Mouse (Mus musculus): ENCODE data around the gene Gsg1l. TPM values are rescaled to one million over a fixed set of nuclear protein-coding genes. Genes with fewer than 3 reads are reported as not detected.

Gsg1l gene
- polyA plus RNA-seq, 1 experiment from 2014 or later = 0.72 TPM

- H3K4me1 ChIP-seq (replicated peaks; ENCODE audit: insufficient read depth, low read length) = no peaks in the 10 kb centered on the region
- H3K9me3 ChIP-seq (replicated peaks; ENCODE audit: low read length) = no peaks in the 10 kb centered on the region
- 59% methylated on average over 6 of the region's 6 CpGs for WGBS
- no peak overlapping the region for H3K4me2 ChIP-seq (ENCODE audit: low read length)
- H3K36me3 ChIP-seq (ENCODE audit: insufficient read depth, low read length) = no peaks in the 10 kb centered on the region
- no peak overlapping the region for H3K4me3 ChIP-seq (replicated peaks; ENCODE audit: low read depth, low read length)
- no peak for ATAC-seq (replicated peaks; ENCODE audit: low FRiP score, low read depth)
- no peaks in the 10 kb centered on the region for H3K27me3 ChIP-seq (ENCODE audit: insufficient read depth, low read length)
- no peak overlapping the region for H3K27ac ChIP-seq
- no peak for DNase-seq (ENCODE audit: low spot score)
- TF ChIP-seq CTCF (IDR thresholded peaks at IDR 0.05; ENCODE audit: low read depth) = no peak
- no peak overlapping the region for H3K9ac ChIP-seq (ENCODE audit: low read depth, low read length)
Observed at GRCm38 (mm10) chr7:125992356-125992891, 89.8 kb downstream of the Gsg1l start.

- Histone ChIP-seq H3K4me2 (ENCODE audit: low read length) (no peak overlapping the region), H3K27me3 (ENCODE audit: insufficient read depth, low read length) (no peaks in the 10 kb centered on the region), H3K9ac (ENCODE audit: low read depth, low read length) (no peak overlapping the region), H3K27ac (no peak overlapping the region), H3K4me1 (replicated peaks; ENCODE audit: insufficient read depth, low read length) (no peaks in the 10 kb centered on the region), H3K4me3 (replicated peaks; ENCODE audit: low read depth, low read length) (no peak overlapping the region), H3K9me3 (replicated peaks; ENCODE audit: low read length) (no peaks in the 10 kb centered on the region), H3K36me3 (ENCODE audit: insufficient read depth, low read length) (no peaks in the 10 kb centered on the region)
- DNase-seq (ENCODE audit: low spot score) (no peak), ATAC-seq (replicated peaks; ENCODE audit: low FRiP score, low read depth) (no peak)
- TF ChIP-seq CTCF (IDR thresholded peaks at IDR 0.05; ENCODE audit: low read depth) = no peak
- 71% methylated on average over 2 of the region's 2 CpGs for whole genome bisulfite sequencing
Observed at GRCm38 (mm10) chr7:125991846-125992245, 90.4 kb downstream of the Gsg1l start.

GRCm38 (mm10) chr7:125989969-125990368 is 92.2 kb downstream of the Gsg1l start:
- Histone ChIP-seq H3K9me3 (replicated peaks; ENCODE audit: low read length) (no peaks in the 10 kb centered on the region), H3K27ac (no peak overlapping the region), H3K4me3 (replicated peaks; ENCODE audit: low read depth, low read length) (no peak overlapping the region), H3K27me3 (ENCODE audit: insufficient read depth, low read length) (no peaks in the 10 kb centered on the region), H3K4me2 (ENCODE audit: low read length) (no peak overlapping the region), H3K36me3 (ENCODE audit: insufficient read depth, low read length) (no peaks in the 10 kb centered on the region), H3K4me1 (replicated peaks; ENCODE audit: insufficient read depth, low read length) (no peaks in the 10 kb centered on the region), H3K9ac (ENCODE audit: low read depth, low read length) (no peak overlapping the region)
- ATAC-seq (replicated peaks; ENCODE audit: low FRiP score, low read depth) (no peak), DNase-seq (ENCODE audit: low spot score) (no peak)
- 66% methylated on average over 7 of the region's 7 CpGs for whole genome bisulfite sequencing
- no peak for TF ChIP-seq CTCF (IDR thresholded peaks at IDR 0.05; ENCODE audit: low read depth)

DNA sequence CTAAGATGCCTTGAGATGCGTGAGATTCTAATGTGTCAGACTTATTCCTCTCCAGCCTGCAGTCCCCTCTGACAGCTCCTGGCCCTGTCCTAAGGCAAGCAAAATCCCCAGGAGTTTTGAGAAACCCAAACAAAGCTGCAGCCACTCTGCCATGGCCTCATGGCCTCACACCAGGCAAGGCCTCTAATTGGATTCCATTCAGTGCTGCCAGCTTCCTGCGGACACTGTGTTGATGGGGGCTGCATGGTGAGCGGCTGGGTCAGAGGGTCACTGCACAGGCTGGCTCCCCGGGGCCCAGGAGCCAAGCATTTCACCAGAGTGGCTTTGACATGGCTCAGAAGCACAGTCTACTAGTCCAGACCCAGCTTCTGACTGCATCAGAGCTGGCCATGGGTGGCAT is 92.7 kb downstream of the Gsg1l start:
- Histone ChIP-seq H3K4me3 (replicated peaks; ENCODE audit: low read depth, low read length) (no peak overlapping the region), H3K27me3 (ENCODE audit: insufficient read depth, low read length) (no peaks in the 10 kb centered on the region), H3K9ac (ENCODE audit: low read depth, low read length) (no peak overlapping the region), H3K27ac (no peak overlapping the region), H3K9me3 (replicated peaks; ENCODE audit: low read length) (no peaks in the 10 kb centered on the region), H3K4me1 (replicated peaks; ENCODE audit: insufficient read depth, low read length) (no peaks in the 10 kb centered on the region), H3K36me3 (ENCODE audit: insufficient read depth, low read length) (no peaks in the 10 kb centered on the region), H3K4me2 (ENCODE audit: low read length) (no peak overlapping the region)
- DNase-seq (ENCODE audit: low spot score) (no peak), ATAC-seq (replicated peaks; ENCODE audit: low FRiP score, low read depth) (no peak)
- no peak for TF ChIP-seq CTCF (IDR thresholded peaks at IDR 0.05; ENCODE audit: low read depth)
- 29% methylated on average over 4 of the region's 4 CpGs for WGBS

- Histone ChIP-seq H3K4me2 (ENCODE audit: low read length) (no peak overlapping the region), H3K27ac (no peak overlapping the region), H3K9me3 (replicated peaks; ENCODE audit: low read length) (no peaks in the 10 kb centered on the region), H3K4me1 (replicated peaks; ENCODE audit: insufficient read depth, low read length) (no peaks in the 10 kb centered on the region), H3K4me3 (replicated peaks; ENCODE audit: low read depth, low read length) (no peak overlapping the region), H3K27me3 (ENCODE audit: insufficient read depth, low read length) (no peaks in the 10 kb centered on the region), H3K36me3 (ENCODE audit: insufficient read depth, low read length) (no peaks in the 10 kb centered on the region), H3K9ac (ENCODE audit: low read depth, low read length) (no peak overlapping the region)
- no peak for TF ChIP-seq CTCF (IDR thresholded peaks at IDR 0.05; ENCODE audit: low read depth)
- DNase-seq (ENCODE audit: low spot score) = no peak
- WGBS = 92% methylated on average over 3 of the region's 3 CpGs
- no peak for ATAC-seq (replicated peaks; ENCODE audit: low FRiP score, low read depth)
Observed at GRCm38 (mm10) chr7:125988326-125988725, 93.9 kb downstream of the Gsg1l start.

DNA sequence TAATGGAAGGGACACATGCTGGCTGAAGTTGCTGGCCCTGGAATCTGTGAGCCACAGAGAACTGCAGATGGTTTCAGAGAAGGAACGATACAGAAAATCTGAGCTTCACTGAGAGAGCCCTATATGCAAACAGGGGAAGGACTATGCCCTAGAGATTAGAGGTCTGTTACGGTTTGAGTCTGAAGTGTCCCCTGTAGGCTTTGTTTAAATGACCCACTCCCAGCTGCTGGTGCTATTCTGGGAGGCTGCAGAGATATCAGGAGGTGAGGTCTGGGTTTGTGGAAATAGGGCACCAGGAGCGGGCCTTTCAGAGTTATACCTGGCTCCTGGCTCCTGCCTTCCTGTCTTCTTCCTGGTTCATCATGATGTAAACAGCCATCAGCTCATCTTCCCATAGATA is 95.1 kb downstream of the Gsg1l start:
- H3K9me3 ChIP-seq (replicated peaks; ENCODE audit: low read length) = no peaks in the 10 kb centered on the region
- no peak for DNase-seq (ENCODE audit: low spot score)
- 79% methylated on average over 3 of the region's 3 CpGs for WGBS
- no peaks in the 10 kb centered on the region for H3K36me3 ChIP-seq (ENCODE audit: insufficient read depth, low read length)
- H3K4me1 ChIP-seq (replicated peaks; ENCODE audit: insufficient read depth, low read length) = no peaks in the 10 kb centered on the region
- H3K27ac ChIP-seq = no peak overlapping the region
- no peak overlapping the region for H3K9ac ChIP-seq (ENCODE audit: low read depth, low read length)
- H3K4me2 ChIP-seq (ENCODE audit: low read length) = no peak overlapping the region
- no peak for TF ChIP-seq CTCF (IDR thresholded peaks at IDR 0.05; ENCODE audit: low read depth)
- H3K27me3 ChIP-seq (ENCODE audit: insufficient read depth, low read length) = no peaks in the 10 kb centered on the region
- H3K4me3 ChIP-seq (replicated peaks; ENCODE audit: low read depth, low read length) = no peak overlapping the region
- ATAC-seq (replicated peaks; ENCODE audit: low FRiP score, low read depth) = no peak

GRCm38 (mm10) chr7:125985565-125985964 is 96.6 kb downstream of the Gsg1l start:
- peak; percentile 50 for DNase-seq (ENCODE audit: low spot score)
- no peaks in the 10 kb centered on the region for H3K27me3 ChIP-seq (ENCODE audit: insufficient read depth, low read length)
- H3K36me3 ChIP-seq (ENCODE audit: insufficient read depth, low read length) = no peaks in the 10 kb centered on the region
- no peaks in the 10 kb centered on the region for H3K4me1 ChIP-seq (replicated peaks; ENCODE audit: insufficient read depth, low read length)
- H3K4me2 ChIP-seq (ENCODE audit: low read length) = no peak overlapping the region
- TF ChIP-seq CTCF (IDR thresholded peaks at IDR 0.05; ENCODE audit: low read depth) = no peak
- ATAC-seq (replicated peaks; ENCODE audit: low FRiP score, low read depth) = no peak
- WGBS = 54% methylated on average over 10 of the region's 10 CpGs
- H3K27ac ChIP-seq = no peak overlapping the region
- H3K9ac ChIP-seq (ENCODE audit: low read depth, low read length) = no peak overlapping the region
- H3K9me3 ChIP-seq (replicated peaks; ENCODE audit: low read length) = no peaks in the 10 kb centered on the region
- no peak overlapping the region for H3K4me3 ChIP-seq (replicated peaks; ENCODE audit: low read depth, low read length)
